Mouse (Mus musculus): ENCODE results near the gene Grhl1.

DNA sequence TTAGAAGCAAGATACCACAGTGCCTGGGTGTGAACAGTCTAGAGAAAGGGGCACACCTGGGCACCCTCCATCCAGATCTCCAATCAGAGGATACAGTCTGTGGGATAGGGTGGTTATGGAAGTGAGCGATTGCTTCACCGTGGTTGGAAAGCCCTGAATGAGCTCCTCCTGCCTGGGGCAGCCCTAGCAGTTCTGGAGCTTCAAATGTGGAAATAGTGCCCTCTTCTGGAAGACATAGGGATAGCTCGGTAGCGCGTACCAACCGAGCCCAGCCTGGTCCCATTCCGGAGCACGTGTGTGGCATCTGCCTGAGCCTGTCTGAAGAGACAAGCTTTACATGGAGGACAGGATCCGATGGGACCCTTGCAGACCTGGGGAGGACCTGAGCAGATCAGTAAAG lies 28.7 kb downstream of the Grhl1 start:
- peak; percentile 71 for TF ChIP-seq CTCF (conservative IDR thresholded peaks at IDR 0.05; ENCODE audit: low read length)
- no peak for TF ChIP-seq POU5F1 (IDR thresholded peaks at IDR 0.05; ENCODE audit: borderline replicate concordance, low read length)
